Mouse (Mus musculus) fibroblast of lung, adult 2 months (primary cell): ENCODE results near the gene Ints1.

ENCODE experiments used
- DNase-seq: peaks from one replicate; pipeline ENCODE4 v3.0.0-alpha.2; 2011; ENCODE audit warnings: low read depth

The Ints1 gene

DNA sequence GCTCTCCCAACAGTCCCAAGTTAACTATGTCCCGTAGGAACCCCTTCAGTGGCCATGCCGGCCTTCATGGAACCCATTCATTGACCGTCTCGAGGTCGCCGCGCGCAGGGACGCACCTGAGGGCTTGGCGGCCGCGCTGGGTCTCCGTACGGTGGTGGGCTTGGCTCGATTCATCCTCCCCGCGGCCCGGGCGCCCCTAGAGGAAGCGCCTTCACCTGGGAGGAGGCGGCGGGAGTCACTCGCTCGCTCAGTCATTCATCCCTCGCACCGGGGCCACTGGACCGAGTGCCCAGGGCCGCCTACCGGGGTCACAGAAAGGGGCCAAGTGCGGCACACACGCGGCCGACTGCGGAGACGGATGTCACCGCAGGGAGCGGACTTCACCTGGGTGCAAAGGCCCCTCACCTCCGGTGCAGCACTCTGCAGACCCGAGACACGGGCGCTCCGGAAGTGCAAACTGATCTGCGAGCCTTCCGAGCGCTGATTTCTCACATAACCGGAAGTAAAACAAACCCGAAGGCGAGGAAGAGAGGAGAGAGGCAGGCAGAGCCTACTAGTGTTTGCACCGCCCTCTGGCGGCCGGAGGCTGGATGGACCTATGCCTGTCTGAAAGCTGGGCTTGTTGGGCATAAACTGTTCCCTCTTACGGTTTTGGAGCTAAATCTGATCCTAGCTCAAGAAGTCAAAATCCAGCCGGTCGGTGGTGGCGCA lies at the start of gene Ints1:
Ints1 (minus strand) TSS at position 459 of the 711 bp plus-strand sequence.
- peak; percentile 92 for DNase-seq

DNA sequence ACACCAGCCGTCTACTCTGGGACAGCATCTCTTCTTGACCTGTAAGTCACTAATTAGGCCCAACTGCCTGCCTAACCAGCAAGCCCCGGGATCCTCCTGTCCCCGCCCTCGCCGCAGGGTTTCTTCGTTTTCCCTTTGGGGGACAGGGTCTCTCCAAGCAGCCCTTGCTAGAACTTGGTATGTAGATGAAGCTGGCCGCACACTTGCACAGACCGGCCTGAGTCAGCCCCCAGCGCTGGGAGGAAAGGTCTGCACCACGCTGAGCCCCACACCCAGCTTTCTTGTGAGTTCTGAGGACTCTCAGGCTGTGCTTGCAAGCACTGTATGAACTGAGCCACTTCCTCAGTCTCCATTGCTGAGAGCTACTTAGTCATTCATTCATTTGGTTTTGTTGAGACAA lies 49.1 kb upstream of the Ints1 start:
- no peak for DNase-seq

DNA sequence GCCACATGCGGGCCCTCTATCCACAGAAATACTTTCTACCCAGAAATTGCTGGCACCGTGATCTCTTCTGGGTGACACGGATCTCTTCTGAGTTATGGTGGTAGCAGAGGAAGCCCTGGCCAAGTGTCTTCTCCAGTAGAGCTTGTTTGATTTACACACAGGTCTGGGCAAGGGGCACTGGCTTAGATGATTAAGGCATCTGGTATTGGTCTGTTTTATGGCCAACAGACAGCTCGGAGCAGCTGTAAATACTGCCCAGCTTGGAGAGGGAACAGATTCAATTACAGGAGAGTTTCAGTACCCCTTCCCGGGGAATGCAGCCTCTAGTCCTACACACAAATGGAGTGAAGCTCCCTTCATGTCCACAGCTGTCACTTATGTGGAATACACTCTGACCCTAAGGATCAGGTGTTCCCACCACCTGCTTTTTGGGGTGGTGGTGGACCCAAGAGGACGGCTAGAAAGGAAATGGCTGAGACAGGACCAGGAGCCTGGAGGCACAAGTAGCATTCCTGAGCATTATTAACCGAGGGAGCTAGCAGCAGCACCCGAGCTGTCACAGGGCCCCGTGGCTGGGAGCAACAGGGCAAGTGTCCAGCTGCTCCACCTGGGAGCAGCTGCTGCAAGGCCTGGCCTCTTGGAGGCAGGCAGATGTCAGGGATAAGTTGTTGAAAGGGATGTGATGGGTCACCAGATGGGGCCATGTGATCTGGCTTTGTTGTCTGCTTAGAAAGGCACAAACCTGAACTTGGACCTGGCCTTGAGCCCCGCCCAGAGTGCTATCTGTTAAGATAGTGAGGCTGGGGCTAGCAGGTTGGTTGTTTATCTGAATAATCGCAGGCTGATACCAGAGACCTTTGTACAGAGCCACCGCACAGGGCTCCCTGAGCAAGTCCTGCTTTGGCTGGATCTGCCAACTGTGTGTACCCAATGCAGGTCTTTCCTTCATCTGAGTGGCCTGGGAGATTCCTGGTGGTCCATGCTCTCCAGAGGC lies 46.3 kb upstream of the Ints1 start:
- DNase-seq = no peak

DNA sequence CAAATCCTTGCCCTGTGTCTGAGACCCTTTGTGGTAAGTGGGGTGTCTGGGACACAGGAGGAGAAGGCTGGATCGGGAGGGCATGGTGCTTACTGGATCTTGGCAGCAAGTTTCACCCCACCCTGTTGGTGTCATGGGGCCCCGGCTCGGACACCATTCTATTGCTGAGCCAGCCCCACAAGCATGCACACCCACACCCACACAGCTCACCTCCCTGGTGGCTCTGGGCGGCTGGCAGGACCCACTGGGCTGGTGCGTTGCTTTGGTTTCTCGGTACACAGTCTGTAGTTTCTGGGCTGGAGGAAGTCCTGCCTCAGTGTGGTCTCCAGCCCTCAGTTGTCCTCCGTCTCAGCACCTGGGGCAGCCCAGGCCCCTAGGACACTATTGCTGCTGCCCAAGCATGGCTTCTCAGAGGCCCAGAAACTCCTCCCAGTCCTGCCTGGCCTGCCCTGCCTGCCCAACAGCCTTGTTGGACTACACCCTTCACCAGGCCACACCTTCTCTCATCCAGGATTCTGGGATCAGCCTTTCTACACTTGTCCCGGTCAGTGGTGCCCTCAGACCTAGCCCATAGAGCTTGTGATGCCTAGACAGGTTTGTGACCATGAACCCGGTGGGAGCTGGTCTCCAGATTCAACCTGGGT lies 44.2 kb upstream of the Ints1 start, which contains the start of gene Tmem184a:
Tmem184a (minus strand) TSS at position 380 of the 644 bp plus-strand sequence.
- DNase-seq = no peak

DNA sequence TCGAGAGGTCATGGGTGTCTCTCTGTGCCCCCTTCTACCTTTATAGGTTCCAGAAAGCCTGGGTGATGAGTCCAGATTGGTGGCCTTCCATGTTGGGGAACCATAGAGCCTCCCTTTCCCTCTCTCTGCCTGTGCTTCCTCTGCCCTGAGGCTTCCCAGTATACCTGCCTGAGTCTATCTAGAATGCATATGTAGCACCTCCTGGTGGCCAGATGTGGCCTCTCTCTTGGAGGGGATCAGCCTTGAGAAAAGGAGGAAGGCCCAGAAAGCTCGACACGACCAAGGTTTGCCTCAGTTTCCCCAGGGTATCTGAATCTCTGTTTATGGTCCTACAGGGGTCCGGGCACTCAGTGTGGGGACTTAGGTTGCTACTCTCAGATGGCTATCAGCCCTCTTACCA lies 43.3 kb upstream of the Ints1 start:
- no peak for DNase-seq

DNA sequence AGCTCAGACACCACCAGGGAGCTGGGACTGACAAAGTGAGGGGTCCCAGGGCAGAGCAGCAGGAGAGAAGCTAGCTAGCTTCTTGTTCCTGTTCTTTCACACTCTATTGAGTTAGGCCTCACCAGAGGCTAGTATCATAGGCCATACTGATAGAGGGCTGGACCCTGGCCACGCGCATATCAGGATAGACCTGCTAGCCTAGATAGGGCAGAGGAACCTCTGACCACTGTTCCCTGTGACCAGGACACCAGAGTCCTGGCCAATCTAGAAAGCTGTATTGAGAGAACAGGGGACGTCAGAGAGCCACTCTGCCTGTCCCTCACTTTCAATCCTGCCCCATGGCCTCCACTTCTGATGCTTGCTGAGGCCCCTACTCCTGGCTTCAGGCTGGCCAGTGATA lies 42.6 kb upstream of the Ints1 start:
- no peak for DNase-seq

DNA sequence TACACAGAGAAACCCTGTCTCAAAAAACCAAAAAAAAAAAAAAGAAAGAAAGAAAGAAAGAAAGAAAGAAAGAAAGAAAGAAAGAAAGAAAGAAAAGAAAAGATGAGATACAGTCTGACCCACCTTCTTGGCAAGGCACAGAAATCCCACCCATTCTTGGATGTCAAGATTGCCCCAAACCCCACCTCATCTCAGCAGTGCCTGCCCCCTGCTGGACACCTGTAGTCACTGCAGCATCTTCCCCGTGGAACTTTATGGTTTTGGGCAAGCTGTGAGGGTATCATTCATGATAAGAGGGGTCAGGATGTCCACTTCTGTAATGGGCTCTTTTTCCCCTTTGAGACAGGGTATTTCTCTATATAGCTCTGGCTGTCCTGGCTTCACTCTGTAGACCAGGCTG lies 41.8 kb upstream of the Ints1 start:
- DNase-seq = no peak

DNA sequence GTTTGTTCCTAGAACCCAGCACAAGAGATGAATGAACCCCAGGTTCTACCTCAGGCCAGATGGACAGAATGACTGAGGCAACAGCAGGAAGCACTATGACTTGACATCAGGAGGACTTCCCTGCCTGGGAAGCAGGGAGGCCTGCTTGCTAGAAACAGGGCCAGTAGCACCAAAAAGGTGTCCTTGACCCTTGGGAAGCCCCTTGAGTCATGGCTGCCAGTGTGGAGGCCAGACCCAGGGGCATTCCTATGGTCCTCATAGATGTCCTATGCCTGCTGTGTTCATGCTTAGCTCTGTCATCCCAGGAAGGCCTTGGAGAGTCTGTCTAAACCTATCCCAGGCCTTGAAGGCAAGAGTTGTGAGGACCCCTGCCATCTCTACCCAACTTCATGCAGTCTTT lies 41.0 kb upstream of the Ints1 start:
- no peak for DNase-seq

DNA sequence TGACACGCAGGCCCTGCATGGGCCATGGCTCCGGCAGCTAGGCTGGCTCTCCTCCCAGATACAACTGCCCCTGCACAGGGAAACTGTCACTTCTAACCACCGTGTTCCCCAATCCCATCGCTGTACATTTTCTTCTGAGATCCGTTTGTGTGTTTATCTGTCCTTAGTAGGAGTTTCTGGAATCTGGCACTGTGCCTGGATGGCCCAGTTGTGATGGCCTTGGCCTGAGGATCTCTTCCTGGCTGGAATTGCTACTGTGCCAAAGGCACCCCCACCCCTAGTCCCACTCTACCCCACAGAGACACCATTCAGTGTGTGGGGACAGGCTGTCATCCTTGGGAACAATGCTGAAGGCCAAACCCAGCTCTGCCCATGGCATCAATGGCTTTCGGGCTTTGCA lies 40.5 kb upstream of the Ints1 start:
- no peak for DNase-seq

DNA sequence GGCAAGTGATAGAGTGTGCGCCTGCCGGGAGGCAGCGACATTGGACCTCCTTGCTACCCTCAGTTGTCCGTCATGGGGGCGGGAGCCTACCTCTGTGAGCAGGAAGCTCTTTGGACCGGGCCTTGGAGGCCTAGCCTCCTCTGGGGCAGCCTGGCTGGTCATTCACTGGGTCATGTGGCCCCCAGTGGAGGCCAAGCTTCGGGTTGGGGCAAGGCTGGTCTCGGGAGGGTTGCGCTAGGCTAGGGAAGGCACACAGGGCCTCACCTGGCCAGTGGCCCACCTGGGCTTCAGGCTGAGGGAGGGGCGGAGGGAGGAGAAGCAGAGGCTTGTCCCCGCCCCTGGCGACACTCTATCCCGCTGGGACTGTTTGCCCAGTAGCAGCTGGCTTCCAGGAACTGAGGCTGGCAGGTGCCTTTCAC lies 38.5 kb upstream of the Ints1 start:
- no peak for DNase-seq

DNA sequence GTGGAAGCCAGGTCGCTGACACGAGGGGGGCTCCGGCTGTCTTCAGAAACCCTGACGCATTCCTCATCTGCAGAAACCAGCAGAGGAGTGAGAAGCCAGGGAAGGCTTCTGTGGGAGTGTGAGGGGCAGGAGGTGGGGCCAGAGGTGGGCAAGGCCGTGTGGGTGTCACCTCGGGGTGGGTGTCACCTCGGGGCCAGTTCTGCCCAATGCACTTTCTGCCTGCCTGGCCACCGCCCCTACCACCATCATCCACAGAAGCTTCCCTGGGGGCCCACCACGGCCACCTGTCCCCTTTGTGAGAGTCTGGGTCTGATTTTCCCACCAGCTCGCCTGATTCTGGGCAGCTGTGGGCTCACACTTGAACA lies 37.6 kb upstream of the Ints1 start:
- no peak for DNase-seq

DNA sequence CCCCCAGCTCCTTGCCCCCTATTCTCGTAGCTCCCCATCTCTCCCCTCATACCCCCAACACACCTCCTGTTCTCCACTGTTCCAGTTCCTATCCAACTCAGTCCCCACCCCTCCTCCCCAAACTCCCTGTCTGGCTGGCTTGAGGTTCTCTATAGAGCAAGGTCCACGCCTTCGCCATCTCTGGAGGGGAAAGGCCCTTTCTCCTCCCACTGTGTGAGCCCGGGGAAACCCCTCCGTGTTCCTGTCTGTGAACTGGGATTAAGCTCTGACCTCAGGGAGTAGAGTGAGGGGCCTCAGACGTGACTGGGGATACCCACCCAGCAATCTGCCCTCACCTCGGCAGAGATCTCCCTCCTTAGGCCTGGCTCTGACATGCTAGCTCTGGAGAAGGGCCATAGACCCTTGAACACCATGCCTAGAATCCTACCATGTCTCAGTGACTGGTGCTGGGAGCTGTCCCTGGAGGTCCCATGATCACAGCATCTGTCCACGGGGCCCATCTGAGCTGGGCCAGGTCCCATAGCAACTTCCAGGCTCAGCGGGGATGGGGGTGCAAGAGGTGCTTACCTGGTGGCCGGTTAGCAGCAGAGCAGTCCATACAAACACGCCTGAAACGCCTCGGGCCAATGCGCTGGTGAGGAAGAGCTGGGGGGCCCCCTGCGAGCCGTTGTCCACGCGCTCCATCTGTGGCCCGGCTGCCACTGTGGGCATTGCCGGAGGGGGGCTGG lies 37.1 kb upstream of the Ints1 start:
- DNase-seq = no peak

DNA sequence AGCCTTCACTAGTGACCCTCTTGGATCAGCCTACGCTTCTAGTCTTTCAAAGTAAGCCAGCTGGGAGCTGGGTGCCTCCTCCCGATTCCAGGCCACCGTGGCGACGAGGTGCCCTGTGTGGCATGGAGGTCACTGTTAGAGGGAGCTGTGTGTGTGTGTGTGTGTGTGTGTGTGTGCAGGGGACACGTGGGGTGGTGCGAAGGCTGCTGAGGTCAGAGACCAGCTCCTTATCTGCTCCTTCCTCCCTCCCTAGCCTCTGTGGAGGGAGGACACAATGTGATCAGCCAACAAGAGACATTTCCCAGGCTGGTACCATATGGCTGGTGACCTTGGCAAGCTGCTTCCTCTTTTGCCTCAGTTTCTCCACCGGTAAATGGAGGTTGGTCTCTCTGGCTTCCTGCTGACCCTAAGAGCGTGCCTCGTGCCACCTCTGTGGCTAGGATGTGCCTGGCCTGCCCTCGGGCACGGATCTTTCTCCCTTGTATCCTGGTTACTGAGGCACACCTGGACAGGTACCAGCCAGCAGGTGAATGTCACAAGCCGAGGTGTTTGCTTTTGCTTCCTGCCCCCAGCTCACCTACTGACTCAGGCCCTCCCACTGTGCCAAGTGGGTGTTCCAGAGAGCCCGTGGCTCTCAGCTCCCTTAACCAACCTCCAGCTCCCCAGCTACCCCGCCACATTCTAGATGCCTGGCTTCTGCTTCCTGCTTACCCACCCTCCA lies 36.4 kb upstream of the Ints1 start:
- no peak for DNase-seq

DNA sequence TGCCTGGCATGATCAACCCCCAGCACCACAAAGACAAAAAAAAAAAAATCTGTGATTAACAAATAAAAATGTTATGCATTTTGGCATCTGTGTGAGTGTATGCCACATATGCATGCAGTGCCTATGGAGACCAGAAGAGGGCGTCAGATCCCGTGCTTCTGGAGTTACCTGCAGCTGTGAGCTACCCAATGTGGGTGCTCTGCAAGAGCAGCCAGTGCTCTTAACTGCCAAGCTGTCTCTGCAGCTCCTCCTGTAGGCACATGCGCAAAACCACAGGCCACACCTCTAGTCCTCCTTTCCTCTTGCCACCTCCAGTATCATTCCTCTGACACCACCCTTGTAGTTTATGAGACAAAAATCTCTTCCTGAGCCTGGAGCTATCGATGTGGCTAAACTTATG lies 33.9 kb upstream of the Ints1 start:
- no peak for DNase-seq

DNA sequence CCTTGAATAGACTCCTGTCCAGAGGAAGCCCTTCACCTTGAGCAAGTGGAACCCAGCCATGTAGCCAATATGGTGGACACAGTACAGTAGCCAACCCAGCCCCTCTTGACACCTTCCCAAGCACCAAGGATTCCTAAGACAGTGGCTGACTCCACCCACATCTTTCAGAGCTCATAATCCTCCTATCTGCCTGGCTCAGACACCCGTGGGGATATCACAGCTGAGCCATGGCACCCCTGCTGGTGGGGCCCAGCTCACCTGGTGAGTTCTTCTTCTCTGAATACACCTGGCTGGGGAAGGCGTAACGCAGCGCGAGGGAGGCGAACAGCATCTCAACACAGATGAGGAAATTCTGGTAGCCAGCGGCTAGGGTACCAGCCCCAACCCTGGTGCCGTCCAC lies 30.4 kb upstream of the Ints1 start:
- DNase-seq = no peak

DNA sequence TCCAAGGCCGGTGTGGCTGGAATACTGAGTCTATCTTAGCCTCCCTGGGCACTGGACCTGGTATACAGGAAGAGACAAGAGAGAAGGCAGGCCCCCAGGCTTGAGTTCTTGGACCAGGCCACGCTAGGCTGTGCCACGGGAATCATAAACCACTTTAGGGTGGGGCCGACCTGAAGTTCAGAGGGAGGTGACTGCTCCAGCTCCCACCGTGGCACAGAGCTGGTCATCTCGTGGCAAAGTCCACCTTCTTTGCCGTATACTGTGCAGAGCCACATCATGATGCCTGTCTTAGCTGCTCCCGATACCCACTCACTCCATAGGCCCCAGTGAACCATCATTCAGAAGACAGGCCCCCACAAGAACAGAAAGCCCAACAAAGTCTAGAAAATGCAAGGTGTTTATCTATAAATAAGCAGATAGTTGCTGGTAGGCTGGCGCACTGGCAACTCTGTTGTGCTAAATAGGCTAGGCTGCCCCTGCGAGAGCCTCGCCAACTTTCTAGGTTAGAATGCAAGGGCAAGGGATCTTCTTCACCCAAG lies 29.2 kb upstream of the Ints1 start:
- no peak for DNase-seq

DNA sequence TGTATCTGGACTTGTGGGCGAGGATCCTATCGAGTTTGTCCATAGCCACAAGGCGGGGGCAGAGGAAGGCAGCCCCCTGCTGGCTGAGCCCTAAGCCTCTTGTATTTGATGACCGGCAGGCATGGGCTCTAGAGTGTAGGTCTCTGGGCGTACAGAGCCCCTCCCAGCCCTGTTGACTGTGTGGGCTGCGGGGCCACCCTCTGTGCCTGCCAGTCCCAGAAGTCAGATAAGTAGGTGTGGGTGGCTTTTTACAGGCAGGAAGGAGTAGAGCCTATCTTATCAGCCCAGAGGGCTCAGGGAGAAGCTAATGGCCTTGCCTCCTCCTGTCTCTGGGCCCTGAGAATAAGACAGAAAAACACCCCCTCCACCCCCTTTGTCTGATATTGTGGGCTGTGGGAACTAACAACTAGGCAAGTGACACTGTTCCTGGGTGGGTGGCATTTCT lies 28.7 kb upstream of the Ints1 start:
- DNase-seq = no peak

DNA sequence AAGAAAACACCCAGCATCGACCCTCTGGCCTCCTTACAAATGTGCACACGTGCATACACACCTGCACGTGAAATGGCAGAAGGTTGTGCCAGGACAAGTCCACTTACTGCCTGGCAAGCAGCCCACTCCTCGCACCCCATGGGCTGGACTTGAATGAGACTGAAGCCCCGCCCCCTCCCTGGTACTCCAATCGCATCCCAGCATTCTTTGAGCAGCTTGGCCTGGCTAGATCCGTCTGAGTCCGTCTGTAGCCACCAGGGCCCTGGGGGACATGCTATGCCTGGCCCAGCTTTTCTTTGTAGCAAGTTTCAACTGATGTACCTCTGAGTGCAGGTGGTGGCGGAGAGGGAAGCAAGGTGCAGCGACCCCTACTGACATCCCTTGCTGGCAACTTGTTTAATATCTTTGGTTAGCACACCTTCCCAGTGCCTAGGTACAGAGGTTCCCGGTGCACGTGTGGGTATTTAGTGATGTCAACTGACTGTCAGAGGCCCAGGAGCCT lies 28.2 kb upstream of the Ints1 start:
- DNase-seq = no peak

DNA sequence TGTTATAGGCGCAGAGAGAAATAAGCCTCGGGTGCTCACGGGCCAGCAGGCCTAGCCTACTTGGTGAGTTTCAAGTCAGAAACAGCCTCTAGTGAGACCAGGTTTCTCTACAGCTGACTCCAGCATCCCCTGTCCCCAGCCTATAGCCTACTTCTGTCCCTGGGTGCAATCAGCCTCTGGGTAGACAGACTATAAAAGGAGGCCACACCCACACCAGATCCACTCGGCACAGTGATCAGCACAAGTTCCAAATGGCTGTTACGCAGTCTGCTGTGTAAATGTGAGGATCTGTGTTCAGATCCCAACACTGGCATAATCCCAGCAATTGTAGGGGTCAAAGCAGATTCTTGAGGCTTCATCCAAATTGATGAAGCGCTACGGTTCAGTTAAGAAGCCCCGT lies 27.7 kb upstream of the Ints1 start:
- no peak for DNase-seq

DNA sequence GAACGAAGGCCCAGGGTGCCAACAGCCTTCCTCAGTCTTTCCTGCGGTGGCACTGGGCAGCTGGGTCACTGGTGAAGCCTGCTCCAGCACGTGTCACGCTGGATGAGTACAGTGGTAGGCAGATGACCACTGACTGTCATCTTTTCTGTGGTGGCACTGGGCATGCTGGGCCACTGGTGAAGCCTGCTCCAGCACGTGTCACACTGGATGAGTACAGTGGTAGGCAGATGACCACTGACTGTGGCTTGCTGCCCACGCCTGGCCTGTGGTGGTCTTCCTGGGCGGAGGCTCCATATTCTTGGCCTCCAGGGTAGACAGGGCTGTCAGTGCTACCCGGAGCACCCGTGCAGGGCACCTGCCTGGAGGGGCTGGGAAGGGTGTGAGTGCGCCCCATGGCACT lies 26.4 kb upstream of the Ints1 start:
- no peak for DNase-seq

DNA sequence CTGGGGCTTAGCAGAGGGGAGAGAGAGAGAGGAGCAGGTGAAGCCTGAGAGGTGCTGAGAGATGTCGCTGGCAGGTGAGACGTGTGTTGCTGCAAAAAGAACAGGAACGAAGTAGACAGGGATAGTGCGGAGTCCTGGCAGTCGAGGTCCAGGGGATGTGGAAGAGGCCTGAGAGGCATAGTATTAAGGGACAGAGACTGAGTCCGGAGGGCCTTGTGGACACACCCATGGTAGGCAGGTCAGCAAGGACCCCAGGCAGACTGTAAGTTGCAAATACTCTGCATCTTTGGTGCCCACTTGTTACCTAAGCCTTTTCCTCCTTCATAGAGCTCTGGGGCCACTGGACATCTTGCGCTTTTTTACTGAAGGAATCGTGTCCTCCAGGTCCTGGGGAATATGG lies 25.8 kb upstream of the Ints1 start:
- no peak for DNase-seq
